Mouse (Mus musculus): ENCODE results near the gene Vmn2r90. TPM values are rescaled to one million over a fixed set of nuclear protein-coding genes. Genes with fewer than 3 reads are reported as not detected.
"Not testable (repeated sequence)": the region's sequence is repeated elsewhere in the genome, so short reads cannot be mapped to it uniquely, and the experiment has no call there.

Gene Vmn2r90
- not detected in 2 replicates for polyA plus RNA-seq (2014; fragmentation: Nextera tagmentation; extraction: Ambion mirVana)

- Histone ChIP-seq H3K36me3 (ENCODE audit: control insufficient read depth, insufficient read depth, low read length) (no peaks in the 10 kb centered on the region), H3K27me3 (ENCODE audit: control insufficient read depth, insufficient read depth, low read length) (no peaks in the 10 kb centered on the region), H3K27ac (replicated peaks; ENCODE audit: low read depth, low read length) (no peak within 1 kb of the TSS), H3K4me1 (ENCODE audit: control insufficient read depth, insufficient read depth, low read length) (no peaks in the 10 kb centered on the region), H3K4me2 (ENCODE audit: low read length) (no peak within 1 kb of the TSS), H3K9me3 (ENCODE audit: control insufficient read depth, low read length) (no peaks in the 10 kb centered on the region), H3K9ac (replicated peaks; ENCODE audit: low read length) (no peak within 1 kb of the TSS), H3K4me3 (replicated peaks; ENCODE audit: low read depth, low read length) (no peak within 1 kb of the TSS)
- no peak for DNase-seq
- no peak for ATAC-seq (ENCODE audit: low FRiP score, low TSS enrichment)
- WGBS: 72% methylated on average over 1 of the region's 1 CpGs
Measured at GRCm38 (mm10) chr17:17703447-17703846, at the start of gene Vmn2r90. Gene Vmn2r90, plus strand, starts transcription at chr17:17703747.

GRCm38 (mm10) chr17:17654997-17655828, 48.3 kb upstream of the Vmn2r90 start:
- Histone ChIP-seq H3K27me3 (ENCODE audit: control insufficient read depth, insufficient read depth, low read length) (no peaks in the 10 kb centered on the region), H3K9me3 (ENCODE audit: control insufficient read depth, low read length) (no peaks in the 10 kb centered on the region), H3K27ac (replicated peaks; ENCODE audit: low read depth, low read length) (no peak overlapping the region), H3K36me3 (ENCODE audit: control insufficient read depth, insufficient read depth, low read length) (no peaks in the 10 kb centered on the region), H3K9ac (replicated peaks; ENCODE audit: low read length) (no peak overlapping the region), H3K4me3 (replicated peaks; ENCODE audit: low read depth, low read length) (no peak overlapping the region), H3K4me1 (ENCODE audit: control insufficient read depth, insufficient read depth, low read length) (0 out of 2 replicates have a peak, but pooled peaks cover 3% of the 10 kb centered on the region), H3K4me2 (ENCODE audit: low read length) (peak overlapping the region; percentile 30)
- ATAC-seq (ENCODE audit: low FRiP score, low TSS enrichment) (no peak), DNase-seq (peak; percentile 3)
- 18% methylated on average over 10 of the region's 10 CpGs for WGBS

GRCm38 (mm10) chr17:17655829-17656176, 47.7 kb upstream of the Vmn2r90 start:
- Histone ChIP-seq H3K9me3 (ENCODE audit: control insufficient read depth, low read length) (no peaks in the 10 kb centered on the region), H3K4me3 (replicated peaks; ENCODE audit: low read depth, low read length) (no peak overlapping the region), H3K36me3 (ENCODE audit: control insufficient read depth, insufficient read depth, low read length) (no peaks in the 10 kb centered on the region), H3K27me3 (ENCODE audit: control insufficient read depth, insufficient read depth, low read length) (no peaks in the 10 kb centered on the region), H3K9ac (replicated peaks; ENCODE audit: low read length) (no peak overlapping the region), H3K4me1 (ENCODE audit: control insufficient read depth, insufficient read depth, low read length) (0 out of 2 replicates have a peak, but pooled peaks cover 3% of the 10 kb centered on the region), H3K27ac (replicated peaks; ENCODE audit: low read depth, low read length) (no peak overlapping the region), H3K4me2 (ENCODE audit: low read length) (no peak overlapping the region)
- DNase-seq: no peak
- ATAC-seq (ENCODE audit: low FRiP score, low TSS enrichment): no peak
- WGBS: 29% methylated on average over 2 of the region's 2 CpGs

GRCm38 (mm10) chr17:17678781-17679180, 24.8 kb upstream of the Vmn2r90 start:
- Histone ChIP-seq H3K36me3 (ENCODE audit: control insufficient read depth, insufficient read depth, low read length) (no peaks in the 10 kb centered on the region), H3K9me3 (ENCODE audit: control insufficient read depth, low read length) (no peaks in the 10 kb centered on the region), H3K4me1 (ENCODE audit: control insufficient read depth, insufficient read depth, low read length) (no peaks in the 10 kb centered on the region), H3K9ac (replicated peaks; ENCODE audit: low read length) (no peak overlapping the region), H3K27me3 (ENCODE audit: control insufficient read depth, insufficient read depth, low read length) (no peaks in the 10 kb centered on the region), H3K27ac (replicated peaks; ENCODE audit: low read depth, low read length) (no peak overlapping the region), H3K4me3 (replicated peaks; ENCODE audit: low read depth, low read length) (no peak overlapping the region), H3K4me2 (ENCODE audit: low read length) (no peak overlapping the region)
- no peak for ATAC-seq (ENCODE audit: low FRiP score, low TSS enrichment)
- 90% methylated on average over 1 of the region's 1 CpGs for WGBS
- DNase-seq: no peak

GRCm38 (mm10) chr17:17690659-17691058, 12.9 kb upstream of the Vmn2r90 start:
- Histone ChIP-seq H3K9ac (replicated peaks; ENCODE audit: low read length) (no peak overlapping the region), H3K27me3 (ENCODE audit: control insufficient read depth, insufficient read depth, low read length) (no peaks in the 10 kb centered on the region), H3K9me3 (ENCODE audit: control insufficient read depth, low read length) (no peaks in the 10 kb centered on the region), H3K36me3 (ENCODE audit: control insufficient read depth, insufficient read depth, low read length) (no peaks in the 10 kb centered on the region), H3K4me3 (replicated peaks; ENCODE audit: low read depth, low read length) (no peak overlapping the region), H3K4me1 (ENCODE audit: control insufficient read depth, insufficient read depth, low read length) (no peaks in the 10 kb centered on the region), H3K4me2 (ENCODE audit: low read length) (no peak overlapping the region), H3K27ac (replicated peaks; ENCODE audit: low read depth, low read length) (no peak overlapping the region)
- WGBS: 79% methylated on average over 2 of the region's 2 CpGs
- DNase-seq: no peak
- no peak for ATAC-seq (ENCODE audit: low FRiP score, low TSS enrichment)

GRCm38 (mm10) chr17:17732396-17732795, 28.8 kb downstream of the Vmn2r90 start:
- not testable (repeated sequence) for H3K27ac ChIP-seq (replicated peaks; ENCODE audit: low read depth, low read length); H3K36me3 ChIP-seq (ENCODE audit: control insufficient read depth, insufficient read depth, low read length); H3K27me3 ChIP-seq (ENCODE audit: control insufficient read depth, insufficient read depth, low read length); H3K4me1 ChIP-seq (ENCODE audit: control insufficient read depth, insufficient read depth, low read length); ATAC-seq (ENCODE audit: low FRiP score, low TSS enrichment); H3K9me3 ChIP-seq (ENCODE audit: control insufficient read depth, low read length); H3K4me2 ChIP-seq (ENCODE audit: low read length); DNase-seq; H3K9ac ChIP-seq (replicated peaks; ENCODE audit: low read length); H3K4me3 ChIP-seq (replicated peaks; ENCODE audit: low read depth, low read length)
- 81% methylated on average over 4 of the region's 4 CpGs for WGBS

GRCm38 (mm10) chr17:17738635-17739034, 35.1 kb downstream of the Vmn2r90 start:
- WGBS: 91% methylated on average over 1 of the region's 1 CpGs
- DNase-seq (no peak), ATAC-seq (ENCODE audit: low FRiP score, low TSS enrichment) (no peak)
- Histone ChIP-seq H3K36me3 (ENCODE audit: control insufficient read depth, insufficient read depth, low read length) (no peaks in the 10 kb centered on the region), H3K9me3 (ENCODE audit: control insufficient read depth, low read length) (no peaks in the 10 kb centered on the region), H3K27me3 (ENCODE audit: control insufficient read depth, insufficient read depth, low read length) (no peaks in the 10 kb centered on the region), H3K4me1 (ENCODE audit: control insufficient read depth, insufficient read depth, low read length) (no peaks in the 10 kb centered on the region), H3K27ac (replicated peaks; ENCODE audit: low read depth, low read length) (no peak overlapping the region), H3K4me2 (ENCODE audit: low read length) (no peak overlapping the region), H3K4me3 (replicated peaks; ENCODE audit: low read depth, low read length) (no peak overlapping the region), H3K9ac (replicated peaks; ENCODE audit: low read length) (no peak overlapping the region)

- H3K4me2 ChIP-seq (ENCODE audit: low read length); H3K36me3 ChIP-seq (ENCODE audit: control insufficient read depth, insufficient read depth, low read length); H3K27me3 ChIP-seq (ENCODE audit: control insufficient read depth, insufficient read depth, low read length); H3K27ac ChIP-seq (replicated peaks; ENCODE audit: low read depth, low read length); H3K9me3 ChIP-seq (ENCODE audit: control insufficient read depth, low read length); DNase-seq; H3K4me1 ChIP-seq (ENCODE audit: control insufficient read depth, insufficient read depth, low read length); H3K9ac ChIP-seq (replicated peaks; ENCODE audit: low read length); ATAC-seq (ENCODE audit: low FRiP score, low TSS enrichment); H3K4me3 ChIP-seq (replicated peaks; ENCODE audit: low read depth, low read length): not testable (repeated sequence)
- WGBS: 96% methylated on average over 7 of the region's 7 CpGs
Measured at GRCm38 (mm10) chr17:17739300-17739699, 35.8 kb downstream of the Vmn2r90 start.

- not testable (repeated sequence) for DNase-seq
Measured at GRCm38 (mm10) chr17:17739936-17740335, 36.4 kb downstream of the Vmn2r90 start.

More at GRCm38 (mm10) chr17:17739936-17740335, 36.4 kb downstream of the Vmn2r90 start:
- not testable (repeated sequence) for H3K36me3 ChIP-seq (ENCODE audit: control insufficient read depth, insufficient read depth, low read length); H3K4me3 ChIP-seq (replicated peaks; ENCODE audit: low read depth, low read length); H3K4me2 ChIP-seq (ENCODE audit: low read length); H3K27me3 ChIP-seq (ENCODE audit: control insufficient read depth, insufficient read depth, low read length); ATAC-seq (ENCODE audit: low FRiP score, low TSS enrichment); H3K4me1 ChIP-seq (ENCODE audit: control insufficient read depth, insufficient read depth, low read length); H3K27ac ChIP-seq (replicated peaks; ENCODE audit: low read depth, low read length); H3K9ac ChIP-seq (replicated peaks; ENCODE audit: low read length); H3K9me3 ChIP-seq (ENCODE audit: control insufficient read depth, low read length)
- 72% methylated on average over 5 of the region's 5 CpGs for WGBS

All from midbrain, embryonic 14.5 days (tissue).